Mouse (Mus musculus) heart, postnatal 25 days (tissue): ENCODE results near the gene Daam2. TPM values are rescaled to one million over a fixed set of nuclear protein-coding genes. Genes with fewer than 3 reads are reported as not detected.

Source experiments
- DNase-seq: peaks from one replicate; pipeline ENCODE4 v3.0.0; 2022; ENCODE audit warnings: low spot score
- intact Hi-C: fragments of 180-260 bp; cut with DNase I; formaldehyde crosslinking; loops from one replicate; pipeline ENCODE4 v1.15.1; 2025
- total RNA-seq, 2 experiments: library from RNA; stranded (reverse); gene quantifications; 2 replicates each; pipeline ENCODE4 v1.2.3; 2021

Gene Daam2
- total RNA-seq, 2 experiments from 2014 or later = 8.8 to 9.7 TPM

- DNase-seq = no peak
- intact Hi-C loops = no loop called here
These were observed 28.6 kb downstream of the Daam2 start for GRCm38 (mm10) chr17:49535580-49535979.

GRCm38 (mm10) chr17:49534267-49534719 is 29.9 kb downstream of the Daam2 start:
- intact Hi-C loops = loop anchor here (5.0 kb wide), 1 partner anchor 363 kb away; no protein-coding TSS in a partner anchor

DNA sequence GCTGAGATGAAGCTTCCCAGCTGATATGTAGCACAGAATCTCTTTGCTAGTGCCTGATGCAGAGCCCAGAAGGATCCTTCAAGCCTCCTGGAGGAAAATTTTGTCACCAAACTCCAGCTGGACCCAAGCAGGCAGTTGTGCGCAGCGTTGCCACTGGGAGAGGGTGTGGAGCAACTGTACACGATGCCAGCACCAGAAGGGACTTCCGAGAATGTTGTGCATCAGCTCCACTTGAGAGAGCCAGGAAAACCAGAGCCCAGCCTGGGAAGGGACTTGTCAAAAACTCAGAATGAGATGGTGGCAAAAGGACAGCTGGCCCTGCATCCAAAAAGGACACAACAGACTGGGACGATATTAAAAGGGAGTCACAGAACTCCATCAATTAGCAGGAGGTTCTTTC is 32.5 kb downstream of the Daam2 start:
- intact Hi-C loops = loop anchor here (2.0 to 5.0 kb wide), 2 partner anchors 321 to 366 kb away; no protein-coding TSS in a partner anchor
- peak; percentile 13 for DNase-seq

More at GRCm38 (mm10) chr17:49534267-49534719, 29.9 kb downstream of the Daam2 start:
- DNase-seq = no peak

DNA sequence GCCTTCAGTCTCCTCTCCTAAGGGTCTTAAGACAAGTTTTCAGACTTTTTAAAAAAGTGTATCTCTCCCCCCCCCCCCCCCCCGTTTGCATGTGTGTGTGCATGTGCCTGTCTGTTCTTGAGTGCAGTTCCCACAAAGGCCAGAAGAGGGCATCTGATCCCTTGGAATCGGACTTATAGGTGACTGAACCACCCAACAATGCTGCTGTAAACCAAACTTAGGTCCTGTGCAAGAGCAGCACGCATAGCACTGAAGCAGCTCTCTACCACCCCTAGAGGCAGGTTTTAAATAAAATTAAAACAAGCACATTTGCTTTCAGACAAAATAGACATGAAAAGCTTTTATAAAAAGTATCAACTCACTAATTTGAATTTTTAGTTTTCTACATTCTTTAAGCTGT is 33.9 kb downstream of the Daam2 start:
- no peak for DNase-seq
- intact Hi-C loops = loop anchor here (2.0 to 5.0 kb wide), 2 partner anchors 323 to 367 kb away; no protein-coding TSS in a partner anchor

- intact Hi-C loops = loop anchor here (5.0 kb wide), 1 partner anchor 56 kb away; no protein-coding TSS in a partner anchor
- no peak for DNase-seq
These were observed 35.5 kb downstream of the Daam2 start for GRCm38 (mm10) chr17:49528503-49529205.

GRCm38 (mm10) chr17:49528033-49528432 is 36.1 kb downstream of the Daam2 start:
- DNase-seq = no peak
- intact Hi-C loops = loop anchor here (5.0 kb wide), 1 partner anchor 56 kb away; no protein-coding TSS in a partner anchor

GRCm38 (mm10) chr17:49526566-49526965 is 37.6 kb downstream of the Daam2 start:
- intact Hi-C loops = loop anchor here (5.0 kb wide), 1 partner anchor 54 kb away; no protein-coding TSS in a partner anchor
- no peak for DNase-seq

DNA sequence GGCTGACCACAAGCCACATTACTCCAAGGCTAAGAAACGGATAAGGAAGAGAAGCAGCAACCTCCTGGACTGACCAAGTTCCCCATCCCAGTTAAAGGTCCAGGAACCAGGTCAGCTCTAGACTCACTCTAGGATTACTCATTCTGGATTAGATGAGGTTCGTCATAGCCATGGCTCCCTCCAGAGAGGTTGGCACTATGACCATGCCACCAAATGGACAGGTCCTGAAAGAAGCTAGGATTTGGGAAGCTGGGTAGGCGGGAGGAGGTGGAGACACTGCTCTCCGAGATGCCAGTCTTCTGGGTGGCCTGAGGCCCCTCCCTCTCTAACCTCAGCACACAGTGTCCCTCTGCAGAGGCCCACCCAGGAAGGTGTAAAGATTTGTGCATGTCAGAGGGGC is 38.2 kb downstream of the Daam2 start:
- intact Hi-C loops = loop anchor here (5.0 kb wide), 1 partner anchor 54 kb away; no protein-coding TSS in a partner anchor
- DNase-seq = no peak

DNA sequence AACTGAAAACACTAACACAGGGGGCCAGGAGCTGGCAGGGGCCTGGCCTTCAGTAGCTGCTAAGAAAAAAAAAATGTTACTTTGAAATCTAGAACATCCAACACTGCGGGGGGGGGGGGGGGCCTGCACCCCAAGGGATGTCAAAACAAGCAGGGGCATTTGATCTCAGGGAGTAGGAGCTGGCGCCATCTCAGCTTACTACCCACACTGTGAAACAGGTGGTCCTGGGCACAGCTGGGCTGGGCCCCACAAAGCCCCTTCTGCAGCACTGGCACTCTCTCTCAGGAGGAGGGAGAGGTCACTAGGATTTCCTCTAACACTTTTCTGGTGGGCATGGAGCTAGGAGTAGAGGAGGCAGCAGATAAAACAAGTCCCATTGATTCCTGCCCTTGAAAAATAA is 39.6 kb downstream of the Daam2 start:
- intact Hi-C loops = no loop called here

DNA sequence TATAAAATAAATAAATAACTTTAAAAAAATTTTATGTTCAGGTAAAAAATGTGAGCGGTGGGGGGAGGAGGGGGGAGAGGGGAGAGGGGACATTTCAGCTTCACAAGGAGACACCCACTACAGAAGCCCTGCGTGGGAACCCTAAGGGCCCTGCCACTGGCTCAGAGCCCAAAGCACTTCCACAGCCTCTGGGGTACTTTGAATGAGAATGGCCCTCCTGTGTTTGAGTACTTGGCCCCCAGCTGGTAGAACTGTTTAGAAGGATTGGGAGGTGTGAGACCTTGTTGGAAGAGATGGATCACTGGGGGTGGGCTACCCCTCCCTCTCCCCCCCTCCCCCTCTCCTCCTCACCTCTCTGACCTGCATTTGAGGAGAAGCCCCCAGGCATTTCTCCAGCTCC is 41.7 kb downstream of the Daam2 start:
- no peak for DNase-seq
- intact Hi-C loops = no loop called here

More for the DNA sequence above, 39.6 kb downstream of the Daam2 start:
- DNase-seq = no peak

DNA sequence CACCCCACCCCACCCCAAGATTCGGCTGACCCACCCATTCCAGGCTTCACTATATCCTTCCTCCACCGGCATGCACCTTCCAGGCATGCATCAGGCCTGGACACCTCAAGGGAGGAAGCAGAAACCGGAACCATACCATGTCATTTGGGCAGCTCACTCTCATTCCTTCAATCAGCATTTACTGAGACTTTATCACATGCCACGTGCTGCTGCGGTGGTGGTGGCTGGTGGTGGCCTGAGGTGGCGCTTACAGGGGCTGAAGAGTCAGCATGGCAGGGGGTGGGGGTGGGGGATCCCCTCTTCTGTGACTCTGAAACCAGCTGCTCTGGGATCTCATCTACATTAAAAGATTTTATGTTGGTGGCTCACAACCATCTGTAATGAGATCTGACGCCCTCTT is 42.1 kb downstream of the Daam2 start:
- no peak for DNase-seq
- intact Hi-C loops = no loop called here

- no peak for DNase-seq
- intact Hi-C loops = no loop called here
These were observed 43.5 kb downstream of the Daam2 start for GRCm38 (mm10) chr17:49520674-49521073.

GRCm38 (mm10) chr17:49519576-49520247 is 44.4 kb downstream of the Daam2 start:
- DNase-seq = no peak
- intact Hi-C loops = no loop called here

GRCm38 (mm10) chr17:49517091-49517490 is 47.1 kb downstream of the Daam2 start:
- intact Hi-C loops = no loop called here
- no peak for DNase-seq

- intact Hi-C loops = no loop called here
- no peak for DNase-seq
These were observed 48.5 kb downstream of the Daam2 start for GRCm38 (mm10) chr17:49515678-49516077.

- no peak for DNase-seq
- intact Hi-C loops = no loop called here
These were observed 49.0 kb downstream of the Daam2 start for GRCm38 (mm10) chr17:49515141-49515540.

- no peak for DNase-seq
- intact Hi-C loops = no loop called here
These were observed 51.5 kb downstream of the Daam2 start for GRCm38 (mm10) chr17:49512671-49513085.

GRCm38 (mm10) chr17:49509431-49509830 is 54.7 kb downstream of the Daam2 start:
- no peak for DNase-seq
- intact Hi-C loops = no loop called here

DNA sequence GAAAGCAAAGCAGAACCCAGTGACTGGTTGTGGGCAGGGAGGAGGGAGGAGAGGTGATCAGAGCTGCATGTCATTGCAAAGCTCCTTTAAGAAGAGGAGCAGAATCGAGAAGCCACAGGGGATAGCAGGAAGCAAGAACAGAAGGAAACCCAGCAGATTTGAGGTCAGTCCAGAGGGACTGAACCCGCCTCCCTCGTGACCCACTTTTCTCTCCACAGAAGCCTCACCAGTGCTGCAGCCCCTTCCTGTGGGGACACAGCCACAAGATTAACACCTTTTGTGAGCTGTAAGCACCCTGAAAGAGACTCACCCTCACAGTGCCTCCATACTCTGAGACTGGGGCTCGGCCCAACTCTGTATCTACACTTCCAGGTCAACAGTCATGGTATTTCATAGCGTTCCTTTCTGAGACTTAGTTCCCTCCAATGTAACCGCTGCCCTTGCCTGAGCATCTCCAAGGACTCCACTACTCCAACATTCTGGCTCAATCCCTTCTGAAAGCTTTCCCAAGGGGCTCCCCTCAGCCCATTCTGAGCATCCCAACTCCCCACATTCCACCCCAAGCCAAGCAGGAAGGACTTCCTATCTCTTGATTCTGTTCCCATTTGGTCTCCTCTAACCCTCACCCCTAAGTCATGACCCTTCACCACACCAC is 60.8 kb downstream of the Daam2 start:
- DNase-seq = no peak
- intact Hi-C loops = no loop called here

DNA sequence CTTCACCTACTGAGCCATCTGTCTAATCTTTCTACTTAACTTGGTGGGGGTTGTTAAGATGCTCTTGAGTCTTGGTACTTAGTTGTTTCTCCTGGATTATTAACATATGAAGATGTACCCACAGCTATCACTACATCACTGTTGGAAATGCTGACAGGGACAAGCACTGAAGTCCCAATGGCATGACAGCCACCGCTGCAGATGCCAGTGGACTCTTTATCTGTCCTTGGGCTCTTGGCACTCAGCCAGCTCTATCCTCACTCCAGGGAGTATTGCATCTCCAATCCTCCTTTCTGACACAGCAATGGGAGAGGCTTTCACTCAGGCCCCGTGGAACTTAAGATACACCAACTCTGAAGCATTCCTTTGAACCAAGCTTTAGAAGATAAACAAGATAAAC is 63.9 kb downstream of the Daam2 start:
- intact Hi-C loops = no loop called here
- no peak for DNase-seq
